Mouse (Mus musculus) Muller cell, postnatal 12 days (primary cell): ENCODE data around the gene St3gal2.
"Not testable (repeated sequence)": the region's sequence is repeated elsewhere in the genome, so short reads cannot be mapped to it uniquely, and the experiment has no call there.

Experiments used
- DNase-seq: peaks from one replicate; pipeline ENCODE4 v3.0.0-alpha.2; 2015; ENCODE audit errors: inconsistent ontology term

The St3gal2 gene

DNA sequence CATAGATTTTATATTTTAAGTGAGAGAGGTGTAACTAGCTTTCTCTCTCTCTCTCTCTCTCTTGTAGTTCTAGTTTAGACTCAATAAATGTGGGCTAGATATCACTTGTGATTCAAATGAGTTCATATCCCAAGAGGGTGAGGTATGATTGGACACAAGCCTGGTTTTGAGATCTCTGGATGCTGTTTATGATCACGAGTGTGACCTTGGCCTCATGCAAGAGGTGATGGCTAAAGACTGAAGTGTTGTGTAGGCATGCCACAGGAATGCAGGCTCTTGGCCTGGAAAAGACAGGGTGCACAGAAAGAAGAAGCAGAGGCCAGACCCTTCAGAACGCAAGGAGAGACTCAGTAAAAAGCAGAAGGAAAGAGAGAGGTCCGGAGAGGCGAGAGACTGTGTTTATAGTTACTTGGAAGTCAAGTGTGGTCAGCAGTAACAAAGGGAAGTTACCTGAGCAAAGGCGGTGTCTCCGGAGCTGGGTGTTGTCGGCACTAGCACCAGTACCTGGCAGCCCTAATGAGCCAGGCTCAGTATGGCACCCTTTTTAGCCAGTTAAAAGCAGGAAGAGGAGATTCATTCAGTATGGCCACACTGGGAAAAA lies 24.7 kb downstream of the St3gal2 start:
- DNase-seq: peak; percentile 11

DNA sequence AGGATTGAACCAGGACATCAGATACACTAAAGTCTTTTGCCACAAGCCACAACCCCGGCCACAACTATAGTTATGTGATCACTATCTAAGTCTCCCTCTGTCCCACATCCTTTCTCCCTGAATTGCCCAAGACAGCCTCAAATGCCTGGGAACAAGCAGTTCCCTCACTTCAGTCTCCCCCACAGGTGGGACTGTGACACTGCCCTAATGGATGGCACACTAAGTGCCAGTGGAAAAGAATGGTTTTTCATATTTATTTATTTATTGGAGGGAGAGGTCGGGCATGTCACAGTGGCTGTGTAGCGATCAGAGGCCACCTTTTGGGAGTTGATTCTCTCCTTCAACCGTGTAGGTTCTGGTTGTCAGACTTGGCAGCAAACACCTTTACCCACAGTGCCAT lies 26.0 kb downstream of the St3gal2 start:
- no peak for DNase-seq

DNA sequence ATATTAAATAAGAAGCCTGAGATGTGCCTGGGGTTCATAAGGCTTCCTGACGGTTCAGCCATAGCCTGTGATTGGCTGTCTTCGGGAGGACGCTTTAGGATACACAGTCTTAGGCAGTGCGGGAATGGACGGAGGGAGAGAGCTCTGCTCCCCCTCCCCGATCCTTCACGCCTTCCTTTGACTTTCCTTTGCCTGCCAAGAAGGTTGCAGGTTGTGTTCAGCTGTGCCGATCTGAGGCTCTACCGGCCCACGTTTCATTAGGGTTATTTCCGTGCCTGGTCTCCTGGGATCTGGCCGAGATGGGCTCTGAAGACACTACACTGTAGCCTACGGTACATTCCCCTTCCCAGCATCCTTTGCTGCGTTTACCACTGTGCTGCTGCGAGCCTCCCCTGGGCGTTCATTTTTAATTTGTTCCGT lies 30.4 kb downstream of the St3gal2 start:
- no peak for DNase-seq

DNA sequence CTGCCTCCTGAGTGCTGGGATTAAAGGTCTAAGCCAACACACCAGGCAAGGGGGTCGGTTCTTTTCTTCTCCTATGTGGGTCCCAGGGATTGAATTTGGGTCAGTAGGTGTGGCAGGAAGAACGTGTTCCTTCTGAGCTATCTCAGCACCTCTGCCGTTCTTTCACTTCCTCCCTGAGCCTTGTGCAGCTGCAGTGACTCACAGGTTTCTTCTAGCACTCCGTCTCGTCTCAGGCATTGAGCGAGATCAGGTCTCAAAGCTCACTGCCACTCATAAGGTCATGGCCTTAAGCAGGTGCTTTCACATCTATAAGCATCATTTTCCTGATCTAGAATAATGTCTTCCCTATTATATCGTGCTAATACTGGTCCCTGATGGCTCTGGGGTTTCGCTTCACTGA lies 35.1 kb downstream of the St3gal2 start:
- no peak for DNase-seq

DNA sequence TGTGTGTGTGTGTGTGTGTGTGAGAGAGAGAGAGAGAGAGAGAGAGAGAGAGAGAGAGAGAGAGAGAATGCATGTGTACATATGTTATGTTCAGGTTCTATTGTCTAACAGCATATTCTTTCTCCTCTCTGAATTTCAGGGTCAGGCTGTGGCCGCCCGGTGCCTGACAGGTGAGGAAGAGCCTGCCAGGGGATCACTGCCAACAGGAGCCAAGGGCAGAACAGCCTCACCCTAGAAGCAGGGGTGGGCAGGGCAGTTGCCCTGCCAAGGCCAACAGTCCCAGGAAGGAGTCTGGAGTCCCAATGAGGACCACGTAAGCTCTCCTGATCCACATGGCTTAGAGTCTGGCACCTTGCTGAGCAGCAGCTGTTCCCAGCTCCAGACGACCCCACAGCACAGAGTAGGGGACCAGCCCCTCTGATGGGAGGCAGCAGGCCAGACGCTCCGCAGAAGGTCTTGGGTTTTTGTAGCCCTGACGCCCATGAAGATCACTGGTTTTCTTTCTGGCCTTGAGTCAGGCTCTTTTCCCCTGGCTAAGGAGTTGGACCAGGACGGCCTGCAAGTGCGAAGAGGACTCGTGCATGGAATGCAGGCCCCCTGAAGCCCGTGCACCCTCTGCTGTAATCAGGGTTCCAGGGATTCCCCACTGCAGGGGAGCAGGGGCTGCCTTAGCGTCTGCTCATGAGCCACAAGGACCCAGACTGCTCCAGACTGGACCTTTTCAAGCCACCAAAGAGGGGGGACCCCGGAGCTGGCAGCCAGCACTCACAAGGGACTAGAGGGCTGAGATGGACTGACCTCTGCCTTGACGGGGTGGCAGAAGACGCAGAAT lies 37.1 kb downstream of the St3gal2 start:
- no peak for DNase-seq

DNA sequence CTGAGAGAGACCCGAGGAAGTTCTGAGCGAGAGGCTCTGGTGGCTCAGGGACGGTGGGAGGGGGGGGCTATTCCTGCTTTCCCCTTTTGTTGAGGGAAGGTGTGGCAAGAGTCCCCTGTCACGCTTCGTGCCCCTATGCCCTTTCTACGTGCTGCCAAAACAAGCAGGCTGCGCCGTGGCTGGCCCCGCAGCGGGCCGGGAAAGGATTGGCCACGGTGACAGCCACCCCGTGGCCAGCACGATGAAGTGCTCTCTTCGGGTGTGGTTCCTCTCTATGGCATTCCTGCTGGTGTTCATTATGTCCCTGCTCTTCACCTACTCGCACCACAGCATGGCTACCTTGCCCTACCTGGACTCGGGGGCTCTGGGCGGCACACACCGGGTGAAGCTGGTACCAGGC lies 37.7 kb downstream of the St3gal2 start:
- DNase-seq: no peak

DNA sequence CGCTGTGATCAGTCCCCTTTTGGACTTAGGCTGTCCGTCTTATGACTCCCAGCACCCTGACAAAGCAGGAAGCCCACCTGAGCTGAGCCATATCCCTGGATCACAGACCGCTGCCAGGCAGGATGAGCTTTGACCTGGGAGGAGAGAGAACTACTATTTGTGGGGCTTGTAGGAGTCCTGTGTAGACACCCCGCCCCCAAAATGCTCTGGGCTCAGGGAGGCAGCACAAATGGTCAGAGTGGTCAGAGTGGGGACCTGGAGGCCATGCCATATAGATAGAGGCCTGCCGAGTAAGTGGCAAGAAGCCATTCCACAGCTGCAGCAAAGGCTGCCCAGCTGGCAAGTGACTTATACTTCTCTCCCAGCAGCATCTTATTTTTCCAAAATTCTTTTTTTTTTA lies 38.4 kb downstream of the St3gal2 start:
- no peak for DNase-seq

DNA sequence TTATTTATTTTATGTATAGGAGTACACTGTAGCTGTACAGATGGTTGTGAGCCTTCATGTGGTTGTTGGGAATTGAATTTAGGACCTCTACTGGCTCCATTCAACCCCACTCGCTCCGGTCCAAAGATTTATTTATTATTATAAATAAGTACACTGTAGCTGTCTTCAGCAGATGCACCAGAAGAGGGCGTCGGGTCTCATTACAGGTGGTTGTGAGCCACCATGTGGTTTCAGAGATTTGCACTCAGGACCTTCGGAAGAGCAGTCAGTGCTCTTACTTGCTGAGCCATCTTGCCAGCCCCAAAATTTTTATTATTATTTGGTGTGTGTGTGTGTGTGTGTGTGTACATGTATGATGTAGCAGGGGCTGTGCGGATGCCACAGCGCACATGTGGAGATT lies 38.8 kb downstream of the St3gal2 start:
- not testable (repeated sequence) for DNase-seq

DNA sequence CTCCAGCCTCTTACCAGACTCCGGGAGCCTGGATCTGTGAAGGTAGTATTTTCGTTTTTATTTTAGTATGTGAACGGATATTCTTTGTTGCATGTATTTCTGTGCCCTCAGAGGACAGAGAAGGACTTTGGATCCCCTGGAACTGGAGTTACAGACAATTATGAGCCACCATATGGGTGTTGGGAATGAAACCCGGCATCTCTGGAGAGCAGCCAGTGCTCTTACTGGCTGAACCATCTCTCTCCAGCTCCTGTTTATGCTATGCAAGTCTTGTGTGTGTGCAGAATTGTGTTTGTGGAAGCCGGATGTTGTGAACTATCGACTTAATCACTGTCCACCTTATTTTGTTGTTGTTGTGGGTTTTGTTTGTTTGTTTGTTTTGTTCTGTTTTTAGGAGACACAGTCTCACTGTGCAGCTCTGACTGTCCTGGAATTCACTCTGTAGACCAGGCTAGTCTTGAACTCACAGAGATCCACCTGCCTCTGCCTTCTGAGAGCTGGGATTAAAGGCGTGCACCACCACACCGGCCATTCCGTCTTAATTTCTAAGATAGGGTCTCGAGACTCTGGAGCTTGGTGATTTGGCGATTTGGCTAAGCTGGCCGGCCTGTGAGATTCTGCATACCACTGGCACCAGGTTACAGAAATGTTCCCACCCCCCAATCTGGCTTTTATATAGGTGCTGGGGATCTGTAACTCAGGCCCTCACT lies 39.5 kb downstream of the St3gal2 start:
- no peak for DNase-seq

DNA sequence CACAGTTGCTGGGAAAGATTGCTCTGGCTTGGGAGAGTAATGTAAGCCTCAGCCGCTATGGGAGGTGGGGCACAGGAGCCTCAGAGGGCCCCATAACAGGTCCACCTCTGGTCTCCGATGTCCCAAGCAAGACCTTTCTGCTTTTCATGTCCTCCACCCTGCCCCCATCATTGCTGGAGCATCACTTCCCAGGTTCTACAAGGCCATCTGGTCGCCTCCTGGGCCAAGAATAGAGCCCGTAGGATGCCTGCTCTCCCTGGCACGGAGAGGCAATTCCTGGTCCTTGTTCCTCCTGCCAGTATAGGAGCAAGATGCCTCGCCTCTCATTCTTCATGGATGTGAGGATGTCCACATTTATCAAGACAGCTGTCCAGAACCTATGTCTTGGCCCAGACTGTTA lies 40.2 kb downstream of the St3gal2 start:
- no peak for DNase-seq

DNA sequence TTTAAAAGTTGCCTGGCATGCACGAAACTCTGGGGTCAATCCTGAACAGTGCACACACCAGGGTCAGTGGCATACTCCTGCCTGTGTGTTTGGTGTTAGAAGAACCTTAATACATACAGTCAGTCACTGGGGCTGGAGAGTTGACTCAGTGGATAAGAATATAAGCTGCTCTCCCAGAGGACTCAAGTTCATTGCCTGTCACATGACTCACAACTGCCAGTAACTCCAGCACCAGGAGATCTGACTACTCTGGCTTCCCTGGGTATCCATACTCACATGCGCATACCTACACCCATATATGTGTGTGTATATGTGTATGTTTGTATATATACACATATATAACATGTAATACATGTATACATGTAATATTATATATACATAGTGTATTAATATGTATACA lies 43.3 kb downstream of the St3gal2 start:
- no peak for DNase-seq

DNA sequence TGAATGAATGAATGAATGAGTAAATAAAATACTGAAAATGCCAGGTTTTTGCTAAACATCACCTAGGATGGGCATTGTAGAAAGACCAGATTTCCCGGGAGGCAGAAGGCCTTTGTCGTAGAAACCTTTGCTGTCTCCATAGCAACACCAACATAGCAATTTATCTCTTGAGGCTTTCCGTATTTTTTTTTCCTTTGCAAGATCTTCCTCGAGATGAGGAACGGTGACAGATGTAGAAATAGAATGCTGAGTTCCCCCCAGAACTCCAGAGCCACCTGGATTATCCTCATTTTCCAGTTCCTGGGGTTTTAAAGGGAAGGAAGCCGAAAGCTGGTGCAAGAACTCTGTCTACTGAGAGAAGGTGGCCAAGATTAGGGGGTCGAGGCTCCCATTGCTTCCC lies 44.9 kb downstream of the St3gal2 start:
- DNase-seq: no peak

DNA sequence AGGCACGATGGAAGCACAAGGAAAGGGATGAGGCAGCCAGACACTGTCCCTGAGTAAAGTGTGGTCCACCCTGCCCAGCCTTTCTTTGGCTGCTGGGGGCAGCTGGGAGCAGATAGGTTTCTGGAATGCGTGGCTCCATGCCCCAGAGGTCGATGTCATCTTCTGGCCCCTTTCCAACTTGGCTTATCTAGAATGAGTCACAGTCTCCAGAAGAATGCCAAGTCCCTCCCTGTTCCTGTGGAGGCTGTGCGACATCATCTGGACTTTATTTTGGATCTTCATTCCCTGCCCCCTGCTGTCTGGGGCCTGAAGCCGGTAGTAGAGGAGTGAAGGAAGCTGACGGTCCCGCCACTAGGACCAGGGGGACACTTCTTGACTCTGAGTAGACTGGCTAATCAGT lies 45.9 kb downstream of the St3gal2 start:
- peak; percentile 87 for DNase-seq

DNA sequence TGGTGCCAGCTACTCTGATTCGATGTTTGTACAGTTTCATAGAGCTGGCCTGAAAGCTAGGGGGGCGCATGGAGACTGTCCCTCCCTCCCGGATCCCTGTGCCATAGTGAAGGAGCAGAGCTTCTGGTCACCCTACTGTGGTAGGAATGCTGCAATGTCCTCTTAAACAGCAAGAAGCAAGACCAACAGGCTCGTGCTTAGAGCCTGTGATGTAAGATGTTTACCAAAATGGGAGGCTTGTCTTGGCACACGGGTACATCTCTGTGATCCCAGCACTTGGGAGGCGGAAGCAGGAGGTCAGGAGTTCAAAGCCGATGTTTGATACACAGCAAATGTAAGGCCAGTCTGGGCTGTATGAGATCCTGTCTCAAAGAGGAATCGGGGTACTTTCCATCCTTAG lies 46.9 kb downstream of the St3gal2 start:
- DNase-seq: no peak

DNA sequence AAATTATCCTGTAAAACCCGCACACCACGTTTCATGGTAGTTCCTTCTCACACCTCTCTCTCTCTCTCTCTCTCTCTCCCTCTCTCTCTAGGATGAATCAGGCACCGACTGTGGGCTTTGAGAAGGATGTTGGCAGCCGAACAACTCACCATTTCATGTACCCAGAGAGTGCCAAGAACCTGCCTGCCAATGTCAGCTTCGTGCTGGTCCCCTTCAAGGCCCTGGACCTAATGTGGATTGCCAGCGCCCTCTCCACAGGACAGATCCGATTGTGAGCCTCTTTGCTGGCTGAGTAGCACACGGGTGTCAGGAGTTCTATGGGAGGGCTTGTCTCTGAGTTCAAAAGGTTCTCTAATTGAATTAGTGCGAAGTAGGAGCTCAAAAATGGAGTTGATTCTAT lies 47.6 kb downstream of the St3gal2 start:
- DNase-seq: no peak

DNA sequence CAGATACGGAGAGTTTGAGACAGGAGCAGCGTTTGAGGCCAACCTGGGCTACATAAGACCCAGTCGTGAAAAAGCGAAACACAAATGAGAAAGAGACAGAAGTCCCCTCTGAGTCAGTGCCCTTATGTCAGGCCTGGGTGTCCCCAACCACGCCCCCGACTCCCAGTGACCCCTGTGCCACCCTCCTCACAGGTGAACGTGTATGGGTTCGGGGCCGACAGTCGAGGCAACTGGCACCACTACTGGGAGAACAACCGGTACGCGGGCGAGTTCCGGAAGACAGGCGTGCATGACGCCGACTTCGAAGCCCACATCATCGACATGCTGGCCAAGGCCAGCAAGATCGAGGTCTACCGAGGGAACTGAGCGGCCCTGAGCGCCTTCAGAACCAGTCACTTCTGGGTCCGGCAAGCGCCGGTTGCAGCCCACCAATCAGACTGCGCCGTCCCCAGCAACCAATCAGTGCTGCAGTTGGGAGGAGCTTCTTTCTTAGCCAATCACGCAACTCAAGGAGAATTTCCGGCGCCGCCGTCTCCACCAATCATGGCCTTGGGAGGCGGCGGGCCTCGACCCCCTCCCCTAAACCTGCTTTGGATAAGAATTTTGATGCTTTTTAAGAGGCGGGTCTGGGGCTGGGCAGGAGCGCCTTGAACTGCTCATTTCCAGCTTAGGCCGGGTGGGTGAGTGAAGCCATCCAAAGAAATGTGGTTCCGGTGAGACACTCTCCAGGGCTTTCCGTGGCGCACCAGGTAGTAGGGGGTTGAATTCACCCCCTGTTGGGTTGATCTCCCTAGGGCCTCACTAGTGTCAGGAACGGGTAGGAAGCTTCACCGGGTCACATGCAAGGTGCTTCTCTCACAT lies 50.4 kb downstream of the St3gal2 start:
- DNase-seq: peak; percentile 94

DNA sequence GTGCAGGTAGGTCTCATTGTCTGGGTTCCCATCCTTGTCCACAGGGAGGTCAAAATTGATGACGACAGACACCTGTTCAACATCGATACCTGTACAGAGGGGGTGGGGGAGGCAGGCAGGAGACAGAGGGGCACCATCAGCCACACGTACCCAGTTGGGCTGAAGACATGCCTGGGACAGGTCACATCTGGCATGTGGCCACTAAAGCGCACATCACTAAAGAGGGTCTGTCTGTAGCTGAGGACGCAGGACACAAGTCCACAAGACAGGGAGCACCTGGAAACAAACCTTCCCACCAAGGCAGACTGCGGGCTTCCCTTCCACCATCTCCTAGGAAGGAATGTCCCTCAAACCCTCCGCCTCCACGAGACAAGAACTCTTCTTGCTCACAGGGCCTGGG lies 56.8 kb downstream of the St3gal2 start:
- DNase-seq: not testable (repeated sequence)

DNA sequence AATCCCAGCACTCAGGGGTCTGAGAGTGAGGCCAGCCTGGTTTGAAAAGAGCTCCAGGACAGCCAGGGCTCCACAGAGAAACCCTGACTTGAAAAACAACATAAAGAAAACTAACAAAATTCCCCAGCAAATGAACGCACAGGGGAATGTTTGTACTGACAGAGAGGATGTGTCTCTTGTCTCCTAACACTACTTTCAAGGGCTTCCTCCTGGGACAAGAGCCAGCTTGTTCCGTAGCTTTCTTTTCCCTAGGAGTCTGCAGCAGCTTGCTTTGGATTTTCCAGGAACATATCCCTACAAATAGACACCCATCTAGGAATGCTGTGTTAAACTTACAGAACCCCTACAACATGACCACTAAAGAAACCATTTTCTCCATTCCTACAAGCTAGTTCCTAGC lies 58.3 kb downstream of the St3gal2 start:
- DNase-seq: not testable (repeated sequence)

DNA sequence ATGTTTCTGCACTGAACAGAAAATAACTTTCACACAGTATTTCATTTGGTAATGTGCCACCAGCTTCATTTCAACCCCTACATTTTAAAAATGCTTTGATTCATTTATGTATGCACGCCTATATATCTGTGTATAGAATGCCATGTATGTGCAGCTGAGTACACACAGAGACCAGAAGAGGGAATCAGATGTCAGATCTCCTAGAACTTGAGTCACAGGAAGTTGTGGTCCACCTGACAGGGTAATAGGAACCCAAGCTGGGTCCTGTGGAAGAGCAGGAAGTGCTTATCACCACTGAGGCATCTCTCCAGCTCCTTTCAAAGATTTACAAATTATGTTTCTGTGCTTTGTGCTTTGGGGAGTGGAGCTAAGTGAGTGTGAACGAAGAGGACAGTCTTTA lies 61.6 kb downstream of the St3gal2 start:
- DNase-seq: no peak

DNA sequence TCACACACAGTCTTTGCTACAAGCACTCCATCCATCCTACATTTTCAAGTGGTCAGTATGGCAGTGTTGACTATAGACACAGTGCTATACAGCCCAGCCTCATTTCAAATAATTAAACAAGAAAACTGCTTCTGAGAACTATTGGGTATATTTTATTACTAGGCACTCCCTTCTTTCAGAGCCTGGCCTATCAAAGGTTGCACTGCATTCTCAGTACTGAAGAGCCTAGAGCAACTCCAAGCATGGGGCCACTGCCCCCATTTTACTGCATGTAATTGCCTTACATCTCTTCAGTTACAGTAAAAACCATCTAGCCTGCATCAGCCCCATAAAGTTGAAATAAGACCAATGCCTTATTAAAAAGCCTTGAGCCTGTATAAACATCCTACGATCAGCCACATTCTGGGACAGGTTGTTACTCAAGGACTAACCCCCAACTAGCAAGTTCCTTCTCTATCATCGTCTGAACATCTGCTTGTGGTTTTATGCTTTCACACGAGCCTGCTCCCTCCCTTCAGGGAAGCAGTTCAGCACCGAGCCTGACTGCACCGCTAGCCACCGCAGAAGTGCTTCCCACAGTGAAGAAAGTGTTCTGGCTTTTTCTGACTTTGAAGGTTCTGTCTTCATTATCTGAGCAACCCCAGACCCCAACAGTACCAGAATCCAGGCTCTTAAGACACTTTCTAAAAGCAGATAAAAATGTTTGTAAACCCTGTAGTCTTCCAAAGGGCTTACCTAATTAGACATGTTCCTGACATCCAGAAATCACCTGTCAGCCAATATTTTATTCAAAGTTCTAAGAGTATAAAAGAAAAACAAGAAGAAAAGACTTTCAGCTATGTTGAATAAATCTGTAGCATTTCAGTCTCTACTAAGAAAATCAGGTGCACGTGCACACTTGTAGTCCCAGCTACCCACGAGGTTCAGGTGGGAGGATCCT lies 68.4 kb downstream of the St3gal2 start:
- DNase-seq: no peak

DNA sequence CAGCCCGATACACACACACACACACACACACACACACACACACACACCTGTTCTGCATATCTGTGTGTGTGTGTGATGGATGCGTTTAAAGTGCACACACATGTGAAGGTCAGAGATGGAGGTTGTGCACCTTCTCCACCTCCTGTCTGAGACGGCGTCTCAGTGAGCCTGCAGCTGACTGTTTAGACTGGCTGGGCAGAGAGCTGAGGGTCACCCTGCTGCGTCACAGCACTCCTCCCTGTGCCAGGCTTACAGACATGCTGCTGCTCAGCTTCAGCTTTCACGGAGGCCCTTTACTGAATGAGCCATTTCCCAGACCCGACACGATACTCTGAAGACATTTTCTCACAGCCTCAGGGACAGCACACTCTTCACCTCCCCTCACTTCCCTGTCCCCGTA lies 70.3 kb downstream of the St3gal2 start:
- no peak for DNase-seq
